Mouse (Mus musculus): ENCODE results near the gene Rab3ip.

The Rab3ip gene

DNA sequence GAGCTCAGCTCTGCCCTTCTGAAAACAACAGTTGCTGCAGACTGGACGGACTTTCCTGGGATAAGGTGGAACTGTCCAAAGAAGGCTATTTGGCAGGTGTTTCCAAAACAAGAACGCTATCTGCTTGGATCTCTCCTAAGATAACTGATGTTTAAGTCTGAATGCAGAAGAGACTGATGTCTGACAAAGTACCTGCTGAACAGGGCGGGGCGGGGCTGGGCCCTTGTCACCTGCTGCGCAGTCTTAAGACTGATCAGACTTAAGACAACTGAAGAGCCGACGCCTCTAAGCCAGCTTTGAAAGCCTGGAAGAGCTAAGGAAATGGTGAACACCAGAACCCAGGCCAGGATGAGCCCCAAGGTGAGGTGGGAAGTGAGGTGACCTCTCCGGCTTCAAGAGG is 29.9 kb downstream of the Rab3ip start:
- no peak for DNase-seq (ENCODE audit: low spot score in 2 of 2)

DNA sequence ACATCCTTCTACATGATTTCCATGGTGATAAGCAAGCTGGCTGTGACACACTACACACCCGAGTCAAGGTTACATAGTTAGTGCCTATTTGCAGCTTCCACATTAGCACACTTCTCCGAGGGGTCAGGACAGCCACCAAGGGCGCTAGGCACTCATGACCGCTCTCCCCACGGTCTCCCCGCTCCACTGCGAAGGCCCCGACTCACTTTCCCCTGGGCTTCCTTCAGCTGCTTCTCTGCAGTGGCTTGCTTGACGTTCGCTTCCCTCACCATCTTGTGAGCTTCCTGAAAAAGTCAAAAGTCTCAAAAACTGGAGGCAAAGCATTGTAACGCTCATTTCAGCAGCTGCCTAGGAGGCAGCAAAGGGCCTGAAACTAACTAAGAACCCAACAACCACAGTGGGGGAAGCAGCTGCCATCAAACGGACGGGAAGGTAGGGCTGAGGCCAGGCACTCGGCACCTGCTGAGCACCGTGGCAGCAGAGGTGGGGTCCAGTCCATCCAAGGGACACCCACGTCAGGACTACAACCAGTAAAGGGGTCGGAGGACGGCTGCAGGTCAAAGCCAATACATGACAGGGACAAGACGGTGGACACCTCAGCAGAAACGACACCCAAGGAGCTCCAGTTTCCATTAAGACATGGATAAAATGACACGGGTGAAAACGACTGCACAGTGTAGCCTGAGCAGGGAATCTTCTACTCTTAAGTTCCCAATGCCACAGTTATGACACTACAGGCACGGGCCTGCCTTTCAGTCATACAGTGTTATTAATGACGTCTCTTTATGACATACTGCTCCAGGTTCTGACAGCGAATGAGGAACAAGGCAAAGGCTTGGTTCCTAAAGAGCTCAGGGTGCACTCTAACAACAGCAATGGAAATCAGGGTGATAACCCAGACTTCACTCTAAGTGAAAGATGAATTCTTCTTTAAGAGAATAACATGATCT is 30.9 kb downstream of the Rab3ip start:
- no peak for DNase-seq (ENCODE audit: low spot score in 2 of 2)

- DNase-seq (ENCODE audit: low spot score in 2 of 2): no peak
Measured at GRCm38 (mm10) chr10:116916581-116916980, 34.0 kb downstream of the Rab3ip start.

DNA sequence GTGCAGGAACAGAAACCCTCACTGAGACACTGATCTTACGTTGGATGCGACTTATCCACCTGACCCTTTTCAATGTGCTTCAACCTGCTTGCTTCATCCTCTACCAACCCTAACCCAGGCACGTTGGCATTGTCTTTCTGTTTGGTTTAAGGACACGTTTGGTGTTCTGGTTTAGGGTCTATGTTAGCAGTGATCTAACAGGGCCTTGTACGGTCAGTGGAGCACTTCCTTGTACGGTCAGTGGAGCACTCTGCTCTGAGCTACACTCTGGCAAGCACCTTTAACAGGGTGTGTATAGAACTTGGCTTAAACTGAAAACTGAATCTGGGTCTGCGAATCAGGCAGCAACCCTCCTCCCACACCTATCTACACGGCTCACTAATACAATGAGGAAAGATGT is 35.3 kb downstream of the Rab3ip start:
- DNase-seq (ENCODE audit: low spot score in 2 of 2): no peak

DNA sequence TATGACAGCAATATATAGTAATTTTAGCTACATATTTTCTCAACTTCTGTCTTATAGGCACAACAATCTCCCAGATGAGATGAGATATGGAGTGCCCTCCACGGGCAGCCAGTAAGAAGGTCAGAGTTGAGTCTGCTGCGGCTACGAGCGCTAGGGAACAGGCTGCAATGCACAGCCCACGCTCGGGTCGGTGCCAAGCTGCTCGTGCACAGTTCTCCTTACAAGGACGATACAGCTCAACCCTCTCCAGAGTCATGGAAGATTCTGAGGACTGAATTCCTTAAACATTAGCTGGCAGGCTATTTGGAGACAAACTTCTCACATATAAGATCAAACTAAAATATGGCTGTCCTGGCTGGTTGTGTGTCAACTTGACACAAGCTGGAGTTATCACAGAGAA is 36.0 kb downstream of the Rab3ip start:
- DNase-seq (ENCODE audit: low spot score in 2 of 2): no peak

GRCm38 (mm10) chr10:116913647-116914273 is 36.8 kb downstream of the Rab3ip start:
- no peak for DNase-seq (ENCODE audit: low spot score in 2 of 2)

DNA sequence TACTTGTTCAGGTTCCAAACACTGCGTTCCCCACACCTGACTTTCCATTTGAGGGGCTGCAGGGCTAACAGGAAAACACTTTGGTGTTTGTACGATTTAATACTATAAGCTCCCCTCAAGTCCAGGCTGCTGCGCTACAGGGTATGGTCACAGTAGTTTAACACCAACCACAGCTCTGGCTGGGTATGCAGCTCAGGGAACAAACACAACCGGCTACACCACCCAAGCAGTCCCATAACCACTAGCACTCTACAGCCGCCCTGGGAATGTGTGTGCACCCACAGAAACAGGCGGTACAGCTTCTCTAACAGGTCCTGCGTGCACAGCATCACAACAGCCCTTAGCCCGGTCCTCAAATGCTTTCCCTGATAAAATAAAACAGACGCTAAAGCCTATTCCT is 37.7 kb downstream of the Rab3ip start:
- no peak for DNase-seq (ENCODE audit: low spot score in 2 of 2)

GRCm38 (mm10) chr10:116908901-116909642 is 41.5 kb downstream of the Rab3ip start:
- no peak for DNase-seq (ENCODE audit: low spot score in 2 of 2)

DNA sequence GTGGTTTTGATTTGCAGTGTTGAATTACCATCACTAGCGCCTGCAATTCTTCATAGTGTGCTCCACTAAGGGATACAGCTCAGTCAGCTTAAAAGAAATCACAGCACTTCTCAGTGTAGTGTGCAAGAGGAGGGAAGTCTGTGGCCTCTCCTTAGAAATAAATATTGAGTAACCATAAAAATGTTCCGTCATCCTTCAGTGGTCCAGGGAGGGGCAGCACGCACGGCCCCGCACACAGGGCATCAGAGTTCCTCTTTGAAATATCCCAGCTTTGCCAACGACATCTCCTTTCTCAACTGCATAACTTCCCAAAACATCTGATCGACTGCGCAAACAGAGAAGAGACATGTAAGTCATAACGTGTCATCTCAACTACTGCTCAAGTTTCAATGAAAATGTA is 43.8 kb downstream of the Rab3ip start:
- DNase-seq (ENCODE audit: low spot score in 2 of 2): no peak

GRCm38 (mm10) chr10:116904503-116904908 is 46.1 kb downstream of the Rab3ip start:
- no peak for DNase-seq (ENCODE audit: low spot score in 2 of 2)

DNA sequence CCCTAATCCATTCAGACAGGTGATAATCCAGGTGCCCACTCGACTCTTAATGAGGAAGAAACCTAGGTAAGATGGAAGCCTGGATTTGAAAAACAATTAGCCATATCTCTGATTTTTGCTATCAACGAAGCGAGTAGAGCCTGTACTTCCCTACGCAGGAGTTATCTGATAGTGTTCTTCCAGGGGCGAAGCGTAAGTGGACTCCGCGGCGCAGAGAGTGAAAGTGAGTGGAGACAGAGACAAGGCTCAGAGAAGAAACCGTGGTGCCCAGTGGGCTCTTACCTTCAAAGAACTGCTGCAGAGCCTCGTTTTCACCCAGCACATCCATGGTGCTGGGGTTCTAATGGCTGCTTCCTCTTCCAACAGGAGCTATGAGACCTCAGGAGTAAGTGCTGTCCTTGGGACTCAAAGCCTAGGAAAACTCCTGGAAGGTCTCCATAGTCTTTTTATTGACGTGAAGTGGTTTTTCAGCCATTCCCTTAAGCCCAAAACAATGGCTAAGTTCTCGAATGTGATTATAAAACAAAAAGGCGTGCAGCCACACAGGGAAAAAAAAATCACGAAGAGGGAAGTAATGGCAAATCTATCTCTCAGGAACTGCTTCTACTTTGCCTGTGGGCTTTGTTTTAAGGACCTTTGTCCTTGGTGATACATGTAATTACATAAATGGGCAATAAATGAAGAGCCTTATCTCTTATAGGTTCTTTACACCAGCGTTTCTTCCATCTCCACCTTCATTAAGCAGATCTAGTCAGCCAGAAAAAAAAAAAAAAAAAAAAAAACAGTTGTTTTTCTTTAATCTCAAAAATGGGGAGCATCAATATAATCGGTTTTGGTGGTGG is 54.0 kb downstream of the Rab3ip start, which contains the start of gene Myrfl:
Gene Myrfl (minus strand): TSS at position 584 of the 842 bp plus-strand sequence.
- no peak for DNase-seq (ENCODE audit: low spot score in 2 of 2)

GRCm38 (mm10) chr10:116895108-116895833 is 55.3 kb downstream of the Rab3ip start:
- DNase-seq (ENCODE audit: low spot score in 2 of 2): no peak

DNA sequence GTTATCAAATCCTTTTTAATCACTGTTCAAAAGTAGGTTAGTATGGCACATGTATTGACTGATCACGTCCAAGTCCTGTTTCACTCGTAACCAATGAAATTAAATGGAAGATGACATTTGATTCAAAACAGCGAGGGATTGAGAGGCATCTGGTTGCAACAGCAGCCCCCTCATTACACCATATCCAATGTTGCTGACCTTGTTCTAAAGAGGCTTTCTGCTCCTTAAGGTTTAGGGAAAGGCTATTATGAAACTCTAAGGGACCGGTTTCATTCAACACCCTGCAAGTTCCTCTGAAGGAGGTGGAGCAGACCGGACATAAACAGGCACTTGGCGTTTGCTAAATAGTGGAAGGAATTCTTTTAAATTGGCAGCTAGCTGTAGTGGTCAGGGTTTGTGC is 56.0 kb downstream of the Rab3ip start:
- no peak for DNase-seq (ENCODE audit: low spot score in 2 of 2)

GRCm38 (mm10) chr10:116893753-116894152 is 56.8 kb downstream of the Rab3ip start:
- DNase-seq (ENCODE audit: low spot score in 2 of 2): no peak

DNA sequence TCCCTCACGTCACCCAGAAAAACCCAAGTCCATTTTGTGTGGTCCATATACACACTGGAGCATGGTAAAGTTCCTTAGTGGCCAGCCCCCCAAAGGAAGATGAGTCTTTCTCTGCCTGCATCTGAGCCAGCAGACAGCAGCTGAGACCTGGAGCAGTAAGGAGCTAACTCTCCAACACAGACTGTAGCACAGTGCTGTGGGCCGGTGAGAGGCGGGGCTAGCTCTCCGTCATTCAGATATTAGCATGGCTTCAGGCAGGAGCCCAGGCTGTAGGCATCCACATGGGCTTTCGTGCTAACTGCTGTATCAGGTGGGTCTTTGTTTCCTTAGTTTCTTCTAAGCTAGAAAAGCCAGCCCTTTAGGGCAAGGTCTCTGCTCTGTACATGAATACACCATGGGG is 60.0 kb downstream of the Rab3ip start:
- DNase-seq (ENCODE audit: low spot score in 2 of 2): no peak

DNA sequence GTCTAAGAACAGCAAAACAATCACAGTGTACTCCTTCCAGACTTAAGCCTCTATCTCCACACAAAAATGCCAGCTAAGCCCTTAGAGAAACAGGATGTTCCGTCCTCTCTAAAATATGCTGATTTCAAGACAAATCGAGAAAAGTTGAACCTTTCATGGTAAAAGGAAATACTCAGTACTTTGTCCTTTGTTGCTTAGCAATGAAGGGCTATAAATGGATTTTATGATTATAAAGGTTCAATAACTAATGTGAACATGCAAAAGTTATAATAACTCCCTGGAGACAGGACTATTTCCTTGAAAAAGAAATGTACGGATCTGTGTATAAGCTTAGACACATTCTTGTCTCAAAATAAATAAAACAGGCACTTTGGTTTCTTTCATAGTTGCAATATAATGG is 66.0 kb downstream of the Rab3ip start:
- DNase-seq (ENCODE audit: low spot score in 2 of 2): no peak

DNA sequence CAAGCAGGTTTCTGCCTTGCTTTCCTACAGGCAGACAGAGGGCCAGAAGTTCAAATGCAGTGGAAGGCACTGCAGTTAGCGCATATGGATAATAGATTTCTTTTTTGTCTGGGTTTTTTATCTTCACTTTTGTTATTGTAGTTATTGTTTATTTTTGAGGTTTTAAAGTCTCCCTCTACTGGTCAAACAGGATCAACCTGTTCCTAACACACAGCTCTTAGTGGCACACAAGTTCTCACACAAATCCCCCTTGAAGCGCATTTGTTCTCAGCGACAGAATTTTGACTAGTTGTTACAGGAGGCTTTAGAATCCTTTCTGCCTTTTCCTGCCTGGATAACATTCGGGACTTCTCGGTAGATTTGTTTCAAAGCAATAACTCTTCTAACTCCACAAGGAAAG is 67.0 kb downstream of the Rab3ip start:
- DNase-seq (ENCODE audit: low spot score in 2 of 2): no peak

DNA sequence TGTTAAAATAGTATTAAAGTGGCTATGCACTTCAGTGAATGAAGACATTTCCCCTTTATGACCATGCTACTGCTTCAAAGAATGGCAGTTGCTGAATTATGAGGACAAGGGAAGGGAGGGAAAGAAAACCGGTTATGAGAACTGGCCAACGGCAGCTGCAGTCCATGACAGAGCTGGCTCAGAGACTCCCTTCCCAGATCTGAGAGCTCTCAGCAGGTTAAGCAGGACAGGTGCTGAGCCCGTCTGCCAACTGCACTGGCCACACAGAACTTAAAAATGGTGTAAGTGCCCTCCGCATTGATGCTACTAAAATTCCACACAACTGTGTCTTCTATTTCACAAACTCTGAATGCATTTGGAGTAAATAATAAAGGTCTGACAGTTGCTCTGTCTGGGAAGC is 73.1 kb downstream of the Rab3ip start:
- DNase-seq (ENCODE audit: low spot score in 2 of 2): no peak

DNA sequence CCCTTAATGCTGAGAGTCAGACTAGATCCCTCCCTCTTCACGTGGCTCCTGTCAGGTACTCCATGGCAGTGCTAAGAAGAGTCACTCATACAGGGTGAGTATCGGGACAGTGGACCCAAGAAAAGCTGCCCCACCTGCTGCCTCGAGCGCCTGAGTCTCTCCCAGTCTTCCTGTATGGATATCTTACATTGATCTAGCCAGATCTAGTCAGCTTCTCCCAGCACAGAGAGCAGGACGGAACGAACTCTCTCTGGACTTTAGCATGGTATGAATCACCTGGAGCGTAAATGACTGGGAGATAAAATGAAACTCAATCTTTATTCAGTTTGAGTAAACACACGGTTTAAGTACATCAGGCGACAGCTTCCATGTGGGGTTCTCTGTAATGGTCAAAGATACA is 76.1 kb downstream of the Rab3ip start:
- peak in 1 of 2 experiments; percentile 18 for DNase-seq (ENCODE audit: low spot score in 2 of 2)

- no peak for DNase-seq (ENCODE audit: low spot score in 2 of 2)
Measured at GRCm38 (mm10) chr10:116872016-116872410, 78.6 kb downstream of the Rab3ip start.

Measured in urinary bladder, adult 18-20 months (tissue).